Mouse (Mus musculus): ENCODE measurements around the gene Tmem107. TPM values are rescaled to one million over a fixed set of nuclear protein-coding genes. Genes with fewer than 3 reads are reported as not detected.
A peak's percentile ranks its signal among the peaks of the same experiment; 100 is the strongest.

Tmem107 gene
- polyA plus RNA-seq, 1 experiment from 2014 or later, result 101 TPM

DNA sequence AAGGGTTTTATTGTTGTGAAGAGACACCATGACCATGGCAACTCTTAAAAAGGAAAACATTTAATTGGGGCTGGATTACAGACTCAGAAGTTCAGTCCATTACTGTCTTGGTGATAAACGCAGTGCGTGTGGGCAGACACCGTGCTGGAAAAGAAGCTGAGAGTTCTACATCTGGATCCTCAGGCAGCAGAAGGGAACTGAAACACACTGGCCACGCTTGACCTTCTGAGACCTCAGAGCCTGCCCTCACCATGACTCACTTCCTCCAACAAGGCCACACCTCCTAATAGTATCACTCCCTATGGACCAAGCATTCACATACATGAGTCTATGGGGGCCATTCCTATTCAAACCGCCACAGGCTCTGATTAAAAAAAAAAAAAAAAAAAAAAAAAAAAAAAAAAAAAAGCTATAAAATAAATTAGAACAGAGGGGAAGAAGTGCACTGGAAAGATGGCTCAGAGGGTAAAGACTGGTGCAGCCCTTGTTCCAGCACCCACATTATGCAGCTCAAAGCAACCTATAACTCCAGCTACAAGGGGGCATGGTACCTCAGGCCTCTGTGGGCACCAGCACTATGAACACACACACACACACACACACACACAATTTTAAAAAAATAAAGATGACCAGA, 8.3 kb downstream of the Tmem107 start:
- Histone ChIP-seq H3K4me2 (ENCODE audit: low read depth, low read length) (no peak overlapping the region), H3K36me3 (ENCODE audit: control insufficient read depth, insufficient read depth, low read length) (no peaks in the 10 kb centered on the region), H3K9ac (ENCODE audit: low read length) (no peak overlapping the region), H3K27me3 (ENCODE audit: control insufficient read depth, insufficient read depth, low read depth, low read length) (no peaks in the 10 kb centered on the region), H3K9me3 (ENCODE audit: control insufficient read depth, low read length) (no peaks in the 10 kb centered on the region), H3K4me3 (ENCODE audit: low read length) (no peak overlapping the region), H3K27ac (ENCODE audit: low read length) (no peak overlapping the region), H3K4me1 (replicated peaks; ENCODE audit: control insufficient read depth, insufficient read depth, low read length) (peaks cover 4% of the 10 kb centered on the region)
- no peak for ATAC-seq (ENCODE audit: low read depth)
- 62% methylated on average over 5 of the region's 5 CpGs for WGBS

DNA sequence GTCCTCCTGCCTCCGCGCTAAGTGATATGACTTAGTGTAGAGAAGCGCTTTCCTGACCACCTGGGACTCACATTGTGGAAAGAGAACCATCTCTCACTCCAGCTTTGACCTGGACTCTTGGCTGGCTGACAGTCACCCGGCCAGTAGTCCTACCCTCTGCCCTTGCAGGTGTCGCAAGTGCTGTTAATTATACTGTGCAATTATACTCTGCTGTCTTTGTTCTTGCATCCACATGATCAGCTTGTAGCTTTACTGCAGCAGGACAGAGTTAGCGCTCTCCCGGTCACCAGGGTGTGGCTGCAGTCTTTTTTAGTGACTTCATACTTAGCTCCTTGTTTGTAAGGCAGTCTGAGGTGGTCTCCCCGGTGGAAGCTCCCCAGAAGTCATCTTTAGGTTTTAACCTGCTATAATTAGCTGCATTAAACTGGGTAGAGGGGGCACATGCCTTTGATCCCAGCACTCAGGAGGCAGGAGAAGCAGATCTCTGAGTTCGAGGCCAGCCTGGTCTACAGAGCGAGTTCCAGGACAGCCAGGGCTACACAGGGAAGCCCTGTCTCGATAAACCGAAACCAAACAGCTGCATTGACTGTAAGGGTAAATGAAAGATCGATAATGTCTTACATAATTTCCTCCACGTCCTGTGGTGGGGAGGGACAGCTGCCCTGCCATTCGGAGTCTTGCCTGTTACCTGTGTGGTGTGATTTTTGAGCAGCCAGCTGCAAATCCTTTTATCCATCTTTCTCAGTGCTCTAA, 9.7 kb downstream of the Tmem107 start:
- 77% methylated on average over 15 of the region's 15 CpGs for WGBS

DNA sequence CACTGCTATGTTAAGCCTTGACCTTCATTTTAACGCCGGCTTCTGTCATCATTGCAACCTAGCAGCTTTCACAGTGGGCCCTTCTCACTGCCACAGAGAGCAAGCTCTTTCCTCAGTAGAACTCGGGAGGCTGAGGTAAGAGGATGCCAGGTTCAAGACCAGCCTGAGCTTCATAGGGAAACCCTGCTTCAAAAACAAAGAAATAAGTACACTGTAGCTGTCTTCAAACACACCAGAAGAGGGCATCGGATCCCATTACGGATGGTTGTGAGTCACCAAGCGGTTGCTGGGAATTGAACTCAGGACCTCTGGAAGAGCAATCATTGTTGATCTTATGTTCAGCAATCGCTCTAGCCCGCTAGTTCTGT, 10.2 kb downstream of the Tmem107 start:
- Histone ChIP-seq H3K4me2 (ENCODE audit: low read depth, low read length) (no peak overlapping the region), H3K9me3 (ENCODE audit: control insufficient read depth, low read length) (no peaks in the 10 kb centered on the region), H3K9ac (ENCODE audit: low read length) (no peak overlapping the region), H3K36me3 (ENCODE audit: control insufficient read depth, insufficient read depth, low read length) (no peaks in the 10 kb centered on the region), H3K27ac (ENCODE audit: low read length) (no peak overlapping the region), H3K4me3 (ENCODE audit: low read length) (no peak overlapping the region), H3K27me3 (ENCODE audit: control insufficient read depth, insufficient read depth, low read depth, low read length) (no peaks in the 10 kb centered on the region), H3K4me1 (replicated peaks; ENCODE audit: control insufficient read depth, insufficient read depth, low read length) (no peaks in the 10 kb centered on the region)
- WGBS, result 85% methylated on average over 8 of the region's 8 CpGs
- no peak for ATAC-seq (ENCODE audit: low read depth)

More for the DNA sequence above, 9.7 kb downstream of the Tmem107 start:
- Histone ChIP-seq H3K27me3 (ENCODE audit: control insufficient read depth, insufficient read depth, low read depth, low read length) (no peaks in the 10 kb centered on the region), H3K27ac (ENCODE audit: low read length) (no peak overlapping the region), H3K36me3 (ENCODE audit: control insufficient read depth, insufficient read depth, low read length) (no peaks in the 10 kb centered on the region), H3K4me1 (replicated peaks; ENCODE audit: control insufficient read depth, insufficient read depth, low read length) (no peaks in the 10 kb centered on the region), H3K4me3 (ENCODE audit: low read length) (no peak overlapping the region), H3K4me2 (ENCODE audit: low read depth, low read length) (no peak overlapping the region), H3K9ac (ENCODE audit: low read length) (no peak overlapping the region), H3K9me3 (ENCODE audit: control insufficient read depth, low read length) (no peaks in the 10 kb centered on the region)
- no peak for ATAC-seq (ENCODE audit: low read depth)

GRCm38 (mm10) chr11:69081613-69082012, 11.0 kb downstream of the Tmem107 start:
- no peaks in the 10 kb centered on the region for H3K4me1 ChIP-seq (replicated peaks; ENCODE audit: control insufficient read depth, insufficient read depth, low read length)
- H3K4me3 ChIP-seq (ENCODE audit: low read length), result no peak overlapping the region
- no peaks in the 10 kb centered on the region for H3K36me3 ChIP-seq (ENCODE audit: control insufficient read depth, insufficient read depth, low read length)
- H3K9ac ChIP-seq (ENCODE audit: low read length), result no peak overlapping the region
- no peak overlapping the region for H3K4me2 ChIP-seq (ENCODE audit: low read depth, low read length)
- no peak for ATAC-seq (ENCODE audit: low read depth)
- no peak overlapping the region for H3K27ac ChIP-seq (ENCODE audit: low read length)
- H3K27me3 ChIP-seq (ENCODE audit: control insufficient read depth, insufficient read depth, low read depth, low read length), result no peaks in the 10 kb centered on the region
- WGBS, result 75% methylated on average over 7 of the region's 7 CpGs
- H3K9me3 ChIP-seq (ENCODE audit: control insufficient read depth, low read length), result no peaks in the 10 kb centered on the region

DNA sequence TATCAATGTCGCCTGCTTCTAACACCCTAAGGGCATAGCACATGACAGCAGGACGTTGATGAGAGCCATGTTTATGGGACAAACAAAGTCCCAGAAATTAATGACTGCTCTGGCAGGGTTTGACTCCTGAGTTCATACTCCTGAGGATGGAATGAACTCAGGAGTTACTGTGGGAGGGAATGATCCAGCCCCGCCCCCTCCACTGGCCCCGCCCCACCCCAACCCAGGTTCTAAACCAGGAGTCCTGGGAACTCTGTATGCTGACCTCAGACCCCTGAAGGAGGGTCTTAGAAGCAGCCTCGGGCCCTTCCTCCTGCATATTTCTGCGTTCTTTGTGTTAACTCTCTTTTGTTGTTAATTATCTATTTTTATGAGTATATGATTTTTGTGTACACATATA, 15.0 kb downstream of the Tmem107 start:
- H3K27ac ChIP-seq (ENCODE audit: low read length), result no peak overlapping the region

GRCm38 (mm10) chr11:69086390-69086789, 15.8 kb downstream of the Tmem107 start:
- Histone ChIP-seq H3K36me3 (ENCODE audit: control insufficient read depth, insufficient read depth, low read length) (peaks cover 6% of the 10 kb centered on the region; the same call in 1 of the 2 replicates), H3K27ac (ENCODE audit: low read length) (no peak overlapping the region), H3K9ac (ENCODE audit: low read length) (no peak overlapping the region), H3K27me3 (ENCODE audit: control insufficient read depth, insufficient read depth, low read depth, low read length) (no peaks in the 10 kb centered on the region), H3K4me1 (replicated peaks; ENCODE audit: control insufficient read depth, insufficient read depth, low read length) (peaks cover 18% of the 10 kb centered on the region), H3K4me3 (ENCODE audit: low read length) (no peak overlapping the region), H3K9me3 (ENCODE audit: control insufficient read depth, low read length) (no peaks in the 10 kb centered on the region), H3K4me2 (ENCODE audit: low read depth, low read length) (no peak overlapping the region)
- no peak for ATAC-seq (ENCODE audit: low read depth)
- 48% methylated on average over 6 of the region's 6 CpGs for WGBS

More for the DNA sequence above, 15.0 kb downstream of the Tmem107 start:
- Histone ChIP-seq H3K4me2 (ENCODE audit: low read depth, low read length) (no peak overlapping the region), H3K9me3 (ENCODE audit: control insufficient read depth, low read length) (no peaks in the 10 kb centered on the region), H3K9ac (ENCODE audit: low read length) (no peak overlapping the region), H3K4me1 (replicated peaks; ENCODE audit: control insufficient read depth, insufficient read depth, low read length) (peaks cover 17% of the 10 kb centered on the region), H3K36me3 (ENCODE audit: control insufficient read depth, insufficient read depth, low read length) (peaks cover 3% of the 10 kb centered on the region; the same call in 1 of the 2 replicates), H3K4me3 (ENCODE audit: low read length) (no peak overlapping the region), H3K27me3 (ENCODE audit: control insufficient read depth, insufficient read depth, low read depth, low read length) (no peaks in the 10 kb centered on the region)
- ATAC-seq (ENCODE audit: low read depth), result no peak
- WGBS, result 63% methylated on average over 6 of the region's 6 CpGs

DNA sequence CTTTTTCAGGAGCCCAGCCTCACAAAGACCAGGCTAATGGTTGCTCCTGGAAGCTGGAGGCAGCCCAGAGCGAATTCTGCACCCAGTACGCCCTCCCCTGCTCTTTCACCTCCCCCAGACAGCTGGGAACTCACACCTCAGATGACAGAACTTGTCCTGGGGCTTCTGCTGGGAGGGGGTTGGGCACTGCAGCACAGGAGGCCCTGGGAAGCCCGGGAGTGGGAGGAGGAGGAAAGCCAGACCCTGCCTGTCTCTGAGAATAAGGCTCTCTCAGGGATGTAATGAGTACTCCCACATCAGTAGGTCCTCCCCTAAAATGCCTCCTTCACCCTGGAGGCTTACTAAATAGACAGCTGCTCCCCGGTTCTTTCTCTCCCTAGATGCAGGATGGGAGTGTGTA, 16.5 kb downstream of the Tmem107 start:
- Histone ChIP-seq H3K4me3 (ENCODE audit: low read length) (no peak overlapping the region), H3K27me3 (ENCODE audit: control insufficient read depth, insufficient read depth, low read depth, low read length) (no peaks in the 10 kb centered on the region), H3K4me1 (replicated peaks; ENCODE audit: control insufficient read depth, insufficient read depth, low read length) (peaks cover 18% of the 10 kb centered on the region), H3K9me3 (ENCODE audit: control insufficient read depth, low read length) (no peaks in the 10 kb centered on the region), H3K4me2 (ENCODE audit: low read depth, low read length) (no peak overlapping the region), H3K27ac (ENCODE audit: low read length) (no peak overlapping the region), H3K9ac (ENCODE audit: low read length) (peak overlapping the region; percentile 29), H3K36me3 (ENCODE audit: control insufficient read depth, insufficient read depth, low read length) (peaks cover 6% of the 10 kb centered on the region; the same call in 1 of the 2 replicates)
- ATAC-seq (ENCODE audit: low read depth), result no peak
- WGBS, result 36% methylated on average over 4 of the region's 4 CpGs

- Histone ChIP-seq H3K36me3 (ENCODE audit: control insufficient read depth, insufficient read depth, low read length) (peaks cover 7% of the 10 kb centered on the region; the same call in 1 of the 2 replicates), H3K27me3 (ENCODE audit: control insufficient read depth, insufficient read depth, low read depth, low read length) (no peaks in the 10 kb centered on the region), H3K4me2 (ENCODE audit: low read depth, low read length) (no peak overlapping the region; the same call in 1 of the 2 replicates), H3K9me3 (ENCODE audit: control insufficient read depth, low read length) (no peaks in the 10 kb centered on the region), H3K4me3 (ENCODE audit: low read length) (no peak overlapping the region), H3K27ac (ENCODE audit: low read length) (no peak overlapping the region), H3K9ac (ENCODE audit: low read length) (no peak overlapping the region), H3K4me1 (replicated peaks; ENCODE audit: control insufficient read depth, insufficient read depth, low read length) (peaks cover 18% of the 10 kb centered on the region)
- ATAC-seq (ENCODE audit: low read depth), result no peak
- WGBS, result 62% methylated on average over 2 of the region's 2 CpGs
Observed at GRCm38 (mm10) chr11:69087597-69087996, 17.0 kb downstream of the Tmem107 start.

DNA sequence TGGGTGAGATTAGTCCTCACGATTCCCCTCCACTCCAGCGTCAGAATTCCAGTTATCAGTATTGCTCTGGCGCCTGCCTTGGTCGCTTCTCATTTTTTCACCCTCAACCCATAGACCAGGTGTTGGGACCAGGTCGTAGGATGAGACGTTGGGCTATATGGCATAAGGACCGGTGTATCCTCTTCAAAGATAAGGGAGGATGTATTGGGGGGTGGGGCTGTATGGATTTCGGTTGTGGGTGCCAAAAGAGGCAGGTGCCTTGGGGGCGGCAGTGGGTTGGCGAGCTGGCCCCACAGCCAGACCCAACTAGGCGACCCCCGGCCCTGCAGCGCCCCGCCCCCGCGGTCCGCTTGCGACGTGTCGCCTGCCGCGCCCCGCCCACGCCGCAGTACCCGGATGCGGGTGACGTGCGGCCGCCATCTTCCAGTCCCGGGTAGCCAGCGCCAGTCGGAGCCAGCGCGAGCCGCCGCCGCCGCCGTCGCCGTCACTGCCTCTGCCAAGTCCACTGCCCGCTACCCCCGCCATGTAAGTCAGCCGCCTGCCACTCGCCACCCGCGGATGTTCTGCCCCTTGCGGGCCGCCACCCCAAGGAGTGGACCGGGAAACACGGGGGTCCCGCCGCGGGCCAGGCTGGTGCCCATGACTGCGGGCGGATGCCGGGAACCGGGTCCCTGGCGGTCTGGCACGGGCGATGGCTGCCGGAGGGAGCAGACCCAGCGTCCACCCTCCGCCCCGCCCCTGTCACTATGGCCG, 17.7 kb downstream of the Tmem107 start, which contains the start of gene Vamp2:
TSS of gene Vamp2 (plus strand) at position 388 of the 753 bp plus-strand sequence.
- peak within 1 kb of the TSS; percentile 75 for H3K4me2 ChIP-seq (ENCODE audit: low read depth, low read length)
- peaks cover 10% of the 10 kb centered on the region; the same call in 1 of the 2 replicates for H3K36me3 ChIP-seq (ENCODE audit: control insufficient read depth, insufficient read depth, low read length)
- peak within 1 kb of the TSS; percentile 99 for H3K4me3 ChIP-seq (ENCODE audit: low read length)
- under 1% methylated on average over 59 of the region's 67 CpGs for WGBS
- H3K9me3 ChIP-seq (ENCODE audit: control insufficient read depth, low read length), result no peaks in the 10 kb centered on the region
- peak within 1 kb of the TSS; percentile 100 for H3K9ac ChIP-seq (ENCODE audit: low read length)
- peak; percentile 85 for ATAC-seq (ENCODE audit: low read depth)
- H3K4me1 ChIP-seq (replicated peaks; ENCODE audit: control insufficient read depth, insufficient read depth, low read length), result peaks cover 18% of the 10 kb centered on the region
- H3K27ac ChIP-seq (ENCODE audit: low read length), result peak within 1 kb of the TSS; percentile 95
- H3K27me3 ChIP-seq (ENCODE audit: control insufficient read depth, insufficient read depth, low read depth, low read length), result no peaks in the 10 kb centered on the region
